Mouse (Mus musculus): ENCODE data around the gene Rho. TPM values are rescaled to one million over a fixed set of nuclear protein-coding genes. Genes with fewer than 3 reads are reported as not detected.

Rho gene
- total RNA-seq, 2 experiments from 2014 or later, result 0.28 to 0.56 TPM

GRCm38 (mm10) chr6:115972083-115972764, 40.7 kb downstream of the Rho start:
- DNase-seq, result no peak
- intact Hi-C loops (cut with DNase I), result no loop called here

- no peak for DNase-seq
- intact Hi-C loops (cut with DNase I), result no loop called here
Observed at GRCm38 (mm10) chr6:115973139-115973875, 41.8 kb downstream of the Rho start.

- peak; percentile 80 for DNase-seq
Observed at GRCm38 (mm10) chr6:115973881-115974662, 42.5 kb downstream of the Rho start.

GRCm38 (mm10) chr6:115975606-115976005, 44.1 kb downstream of the Rho start:
- intact Hi-C loops (cut with DNase I), result no loop called here
- no peak for DNase-seq

More at GRCm38 (mm10) chr6:115973881-115974662, 42.5 kb downstream of the Rho start:
- intact Hi-C loops (cut with DNase I), result no loop called here

GRCm38 (mm10) chr6:115977810-115978209, 46.3 kb downstream of the Rho start:
- intact Hi-C loops (cut with DNase I), result no loop called here

GRCm38 (mm10) chr6:115978596-115978995, 47.0 kb downstream of the Rho start:
- intact Hi-C loops (cut with DNase I), result no loop called here
- DNase-seq, result no peak

More at GRCm38 (mm10) chr6:115977810-115978209, 46.3 kb downstream of the Rho start:
- no peak for DNase-seq

GRCm38 (mm10) chr6:115982889-115983288, 51.3 kb downstream of the Rho start:
- intact Hi-C loops (cut with DNase I), result loop anchor here (5.0 kb wide), 1 partner anchor 81 kb away; no protein-coding TSS in a partner anchor
- DNase-seq, result no peak

GRCm38 (mm10) chr6:115983306-115984038, 51.9 kb downstream of the Rho start:
- no peak for DNase-seq
- intact Hi-C loops (cut with DNase I), result loop anchor here (5.0 kb wide), 1 partner anchor 81 kb away; no protein-coding TSS in a partner anchor

- intact Hi-C loops (cut with DNase I), result loop anchor here (5.0 kb wide), 1 partner anchor 82 kb away; no protein-coding TSS in a partner anchor
- DNase-seq, result no peak
Observed at GRCm38 (mm10) chr6:115984580-115984979, 53.0 kb downstream of the Rho start.

- DNase-seq, result no peak
- intact Hi-C loops (cut with DNase I), result no loop called here
Observed at GRCm38 (mm10) chr6:115985622-115986021, 54.1 kb downstream of the Rho start.

- intact Hi-C loops (cut with DNase I), result no loop called here
- DNase-seq, result no peak
Observed at GRCm38 (mm10) chr6:115986472-115987095, 55.0 kb downstream of the Rho start.

GRCm38 (mm10) chr6:115987096-115987747, 55.7 kb downstream of the Rho start:
- no peak for DNase-seq
- intact Hi-C loops (cut with DNase I), result no loop called here

GRCm38 (mm10) chr6:115989032-115989431, 57.5 kb downstream of the Rho start:
- no peak for DNase-seq
- intact Hi-C loops (cut with DNase I), result no loop called here

- no peak for DNase-seq
- intact Hi-C loops (cut with DNase I), result no loop called here
Observed at GRCm38 (mm10) chr6:115989607-115990006, 58.1 kb downstream of the Rho start.

Other genes starting within 250 kb of the Rho start
- 1 to 10 TPM in 1 of 2 experiments, under 1 TPM in 1; 0.60 to 1.2 TPM for gene Tmem40, start 169.3 kb upstream of the Rho start, total RNA-seq (2021)
- gene Cand2, start 157.2 kb upstream of the Rho start, total RNA-seq (2021), result 1 to 10 TPM; 8.3 to 8.5 TPM
- 100 to 1,000 TPM; 842 to 903 TPM for gene Rpl32, start 123.0 kb upstream of the Rho start, total RNA-seq (2021)
- gene Efcab12, start 93.3 kb upstream of the Rho start, total RNA-seq (2021), result 1 to 10 TPM; 3.0 to 3.6 TPM
- gene Mbd4, start 78.4 kb upstream of the Rho start, total RNA-seq (2021), result 1 to 10 TPM; 6.4 to 7.1 TPM
- 10 to 100 TPM; 28.9 to 35.8 TPM for gene Ift122, start 78.3 kb upstream of the Rho start, total RNA-seq (2021)
- not detected for gene H1foo, start 13.2 kb downstream of the Rho start, total RNA-seq (2021)
- gene Plxnd1, start 63.3 kb downstream of the Rho start, total RNA-seq (2021), result 100 to 1,000 TPM; 167 to 181 TPM